Mouse (Mus musculus) CH12.LX (cell line): ENCODE data around the gene Smim20. TPM values are rescaled to one million over a fixed set of nuclear protein-coding genes. Genes with fewer than 3 reads are reported as not detected.
A peak's percentile ranks its signal among the peaks of the same experiment; 100 is the strongest.

Experiments
- DNase-seq: peaks from one replicate; pipeline ENCODE4 v3.0.0-alpha.2; 2013; ENCODE audit errors: extremely low read depth
- H3K27ac ChIP-seq: 2 replicates; pipeline ENCODE4 v1.5.1; 2012; ENCODE audit warnings: low read depth, mild to moderate bottlenecking, control low read depth, moderate library complexity; ENCODE audit not compliant: insufficient read depth
- H3K27me3 ChIP-seq: replicated peaks from 2 replicates; pipeline ENCODE3; 2012; ENCODE audit warnings: inconsistent platforms
- H3K36me3 ChIP-seq, 2 experiments: replicated peaks in 1 of 2; 2 replicates each; pipeline versions ENCODE3 to v1.6.1; 2012; ENCODE audit warnings: inconsistent platforms in 1 of 2, low read length in 1 of 2, mild to moderate bottlenecking in 1 of 2, mixed read lengths in 1 of 2, moderate library complexity in 1 of 2; ENCODE audit not compliant: control insufficient read depth in 1 of 2, insufficient read depth in 1 of 2
- H3K4me1 ChIP-seq, 2 experiments: 2 replicates each; pipeline ENCODE4 v1.6.1; 2012; ENCODE audit warnings: inconsistent platforms in 1 of 2, moderate library complexity in 1 of 2; ENCODE audit not compliant: insufficient read depth in 2 of 2, control insufficient read depth in 1 of 2
- H3K4me2 ChIP-seq: 2 replicates; pipeline ENCODE4 v1.6.1; 2012; ENCODE audit warnings: low read depth, mild to moderate bottlenecking, control low read depth; ENCODE audit not compliant: poor library complexity, insufficient read depth, severe bottlenecking
- H3K4me3 ChIP-seq, 3 experiments: fragments of 150-350 bp in 1 of 3; sonication (generic) in 1 of 3; replicated peaks in 1 of 3; 2 replicates each; pipeline versions ENCODE3 to v1.5.1; 2011 to 2012; ENCODE audit warnings: low read depth in 2 of 3, low read length in 2 of 3, mild to moderate bottlenecking in 2 of 3, moderate library complexity in 2 of 3, control low read depth in 1 of 3, improper control_type of control experiment in 1 of 3, inconsistent platforms in 1 of 3, mixed read lengths in 1 of 3; ENCODE audit not compliant: poor library complexity in 1 of 3
- H3K79me2 ChIP-seq: replicated peaks from 2 replicates; pipeline ENCODE4 v1.6.1; 2012; ENCODE audit warnings: mild to moderate bottlenecking, moderate library complexity; ENCODE audit not compliant: control insufficient read depth, poor library complexity, insufficient read depth, severe bottlenecking; ENCODE audit errors: extremely low read depth
- H3K9ac ChIP-seq: 2 replicates; pipeline ENCODE4 v1.6.1; 2012; ENCODE audit warnings: low read depth, mild to moderate bottlenecking, control low read depth, moderate library complexity; ENCODE audit not compliant: insufficient read depth
- H3K9me3 ChIP-seq: replicated peaks from 2 replicates; pipeline ENCODE3; 2012; ENCODE audit warnings: low read length, inconsistent platforms, mixed read lengths
- CHD2 ChIP-seq: IDR thresholded peaks from 2 replicates; pipeline ENCODE4 v1.6.1; 2011; ENCODE audit warnings: low read length, improper control_type of control experiment
- EP300 ChIP-seq: IDR thresholded peaks from 2 replicates; pipeline ENCODE4 v1.6.1; 2011; ENCODE audit warnings: low read length, improper control_type of control experiment
- HCFC1 ChIP-seq: IDR thresholded peaks from 2 replicates; pipeline ENCODE4 v1.6.1; 2012; ENCODE audit warnings: low read depth, mild to moderate bottlenecking, inconsistent platforms, low read length, improper control_type of control experiment
- MAZ ChIP-seq: IDR thresholded peaks from 2 replicates; pipeline ENCODE4 v1.6.1; 2012; ENCODE audit warnings: low read depth, mild to moderate bottlenecking, inconsistent platforms, low read length, improper control_type of control experiment, moderate library complexity
- NELFE ChIP-seq: IDR thresholded peaks from 2 replicates; pipeline ENCODE4 v1.6.1; 2011; ENCODE audit warnings: low read depth, low read length, improper control_type of control experiment
- NRF1 ChIP-seq: IDR thresholded peaks from 2 replicates; pipeline ENCODE4 v1.6.1; 2014; ENCODE audit warnings: low read depth, mild to moderate bottlenecking, inconsistent platforms, low read length, improper control_type of control experiment, moderate library complexity
- PAX5 ChIP-seq: IDR thresholded peaks from 2 replicates; pipeline ENCODE4 v1.6.1; 2012; ENCODE audit warnings: low read length, inconsistent platforms, mixed read lengths
- TBP ChIP-seq: conservative IDR thresholded peaks from 2 replicates; pipeline ENCODE4 v1.6.1; 2011; ENCODE audit warnings: low read depth, low read length, improper control_type of control experiment
- UBTF ChIP-seq: IDR thresholded peaks from 2 replicates; pipeline ENCODE4 v1.6.1; 2012; ENCODE audit warnings: low read depth, mild to moderate bottlenecking, inconsistent platforms, low read length, improper control_type of control experiment, moderate library complexity
- ZC3H11A ChIP-seq: IDR thresholded peaks from 2 replicates; pipeline ENCODE4 v1.6.1; 2012; ENCODE audit warnings: low read depth, mild to moderate bottlenecking, inconsistent platforms, low read length, improper control_type of control experiment
- ZKSCAN1 ChIP-seq: IDR thresholded peaks from 2 replicates; pipeline ENCODE4 v1.6.1; 2012; ENCODE audit warnings: low read depth, inconsistent platforms, low read length, improper control_type of control experiment, borderline replicate concordance
- ZMIZ1 ChIP-seq: IDR thresholded peaks from 2 replicates; pipeline ENCODE4 v1.6.1; 2012; ENCODE audit warnings: low read depth, mild to moderate bottlenecking, inconsistent platforms, low read length, improper control_type of control experiment
- dilution Hi-C: fragments of 300-500 bp; cut with MboI; formaldehyde crosslinking; loops from 2 replicates; pipeline ENCODE4 v1.14.3; 2020; ENCODE audit warnings: low sequenced_read_pairs; ENCODE audit not compliant: extremely low pct_unique_long_range_greater_than_20kb, extremely low pct_ligation_motif_present
- in situ Hi-C: fragments of 300-500 bp; cut with MboI; formaldehyde crosslinking; loops from 3 replicates; pipeline ENCODE4 v1.14.3; 2019; ENCODE audit warnings: low sequenced_read_pairs, low pct_ligation_motif_present, low pct_unique_long_range_greater_than_20kb, mixed read lengths
- polyA plus RNA-seq: library from polyadenylated mRNA; unstranded; fragments of >175 nt; gene quantifications from 2 replicates; pipeline ENCODE4 v1.2.1, GENCODE M21; 2012; ENCODE audit warnings: low read depth; ENCODE audit not compliant: insufficient read length
- total RNA-seq, 2 experiments: library from RNA; depleted of rRNA; stranded (reverse); fragments of 300-350 nt in 1 of 2; fragments of >200 nt in 1 of 2; gene quantifications; 2 replicates each; pipeline ENCODE4 v1.2.3; 2012 to 2014

Gene Smim20
- total and polyA plus RNA-seq, 3 experiments, result 52.1 to 93.5 (median 54.3) TPM

- Histone ChIP-seq H3K79me2 (no peaks in the 10 kb centered on the region; the same call in none of the 2 replicates), H3K27me3 (no peaks in the 10 kb centered on the region), H3K4me2 (no peak overlapping the region), H3K36me3 (peaks cover 0 to 5% of the 10 kb centered on the region in 2 experiments), H3K4me3 (no peak overlapping the region), H3K9me3 (no peaks in the 10 kb centered on the region), H3K27ac (no peak overlapping the region), H3K4me1 (peaks cover 2 to 34% of the 10 kb centered on the region in 2 experiments; a peak in 3 of 4 replicates), H3K9ac (no peak overlapping the region)
- in situ Hi-C loops (no loop called here), dilution Hi-C loops (no loop called here)
- DNase-seq, result no peak
- TF ChIP-seq PAX5 (no peak), ZKSCAN1 (no peak), HCFC1 (no peak), CHD2 (no peak), EP300 (no peak), NELFE (no peak), UBTF (no peak), NRF1 (no peak)
These were observed 2.8 kb upstream of the Smim20 start for GRCm38 (mm10) chr5:53264061-53264460.

- H3K27me3 ChIP-seq, result no peaks in the 10 kb centered on the region
- no peak overlapping the region for H3K4me3 ChIP-seq
- H3K36me3 ChIP-seq, result peaks cover 2 to 21% of the 10 kb centered on the region in 2 experiments
- dilution Hi-C loops (no loop called here), in situ Hi-C loops (no loop called here)
- H3K4me2 ChIP-seq, result no peak overlapping the region
- peaks cover 4 to 51% of the 10 kb centered on the region in 2 experiments; a peak in 3 of 4 replicates for H3K4me1 ChIP-seq
- no peak overlapping the region for H3K9ac ChIP-seq
- no peak overlapping the region for H3K27ac ChIP-seq
- no peak for DNase-seq
- H3K79me2 ChIP-seq, result peaks cover 6% of the 10 kb centered on the region
- TF ChIP-seq ZMIZ1 (no peak), NELFE (no peak), NRF1 (no peak)
- TF ChIP-seq, all 38 proteins: peak for 0
- no peaks in the 10 kb centered on the region for H3K9me3 ChIP-seq
These were observed 1.1 kb upstream of the Smim20 start for GRCm38 (mm10) chr5:53265740-53266139.

- in situ Hi-C loops (no loop called here), dilution Hi-C loops (no loop called here)
- Histone ChIP-seq H3K9ac (no peak overlapping the region), H3K36me3 (peaks cover 2 to 25% of the 10 kb centered on the region in 2 experiments), H3K9me3 (no peaks in the 10 kb centered on the region), H3K4me3 (peak overlapping the region in 2 of 3 experiments; percentile 37 to 85), H3K4me2 (peak overlapping the region; percentile 35; the same call in 1 of the 2 replicates), H3K4me1 (peaks cover 4 to 55% of the 10 kb centered on the region in 2 experiments; a peak in 3 of 4 replicates), H3K27ac (no peak overlapping the region), H3K79me2 (peaks cover 6% of the 10 kb centered on the region), H3K27me3 (no peaks in the 10 kb centered on the region)
- TF ChIP-seq MAZ, result no peak
- no peak for TF ChIP-seq ZC3H11A
- no peak for TF ChIP-seq PAX5
- no peak for TF ChIP-seq TBP
- no peak for DNase-seq
These were observed 702 bp upstream of the Smim20 start for GRCm38 (mm10) chr5:53266181-53266580.
